Mouse (Mus musculus): ENCODE measurements at regions not wholly inside any gene's neighbourhood (a gene's known extent, or its start where the extent isn't known, plus 50 kb on each side); places are given as distances from the start of the nearest gene placed in this dataset.

DNA sequence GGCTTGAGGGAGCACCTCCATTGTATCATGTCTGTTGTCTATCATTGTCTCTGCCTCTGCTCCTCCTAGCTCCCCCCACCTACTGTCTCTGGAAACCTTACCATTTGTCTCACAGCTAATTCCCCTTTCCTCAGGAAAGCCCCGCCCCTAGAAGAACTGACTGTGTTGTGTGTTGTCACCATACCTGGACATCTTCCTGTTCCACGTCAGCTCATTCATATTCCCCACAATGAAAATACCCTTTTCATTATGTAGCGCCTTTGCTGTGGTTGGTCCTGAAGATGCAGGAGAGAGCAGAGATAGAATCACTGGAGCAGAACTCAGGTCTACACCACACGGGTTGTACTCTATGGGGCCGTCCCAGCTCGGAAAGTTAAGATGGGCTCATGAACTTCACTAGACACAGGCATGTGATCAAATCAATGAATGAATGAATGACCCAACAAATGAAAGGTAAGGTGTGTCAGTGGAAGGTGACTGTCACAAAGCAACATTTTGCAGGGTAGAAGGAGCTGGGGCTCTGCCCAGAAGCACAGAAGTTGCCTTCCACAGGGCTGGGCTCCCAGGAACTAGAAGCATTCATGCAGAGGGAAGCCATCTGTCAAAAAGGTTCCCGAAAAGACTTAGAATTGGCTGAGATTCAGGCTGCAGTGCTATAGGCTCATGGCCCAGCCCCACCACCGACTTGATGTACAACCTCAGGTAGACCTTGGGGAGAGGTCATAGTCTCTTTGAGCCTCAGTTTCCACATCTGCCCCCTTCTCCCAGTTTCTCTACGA, 384.8 kb upstream of the Zmiz1 start:
- TF ChIP-seq CTCF (IDR thresholded peaks at IDR 0.05; ENCODE audit: extremely low read depth, insufficient read length, insufficient replicate concordance, low read depth, low read length) (no peak), POLR2A (IDR thresholded peaks at IDR 0.05; ENCODE audit: low read depth, low read length) (no peak)
- no peaks in the 10 kb centered on the region for H3K27me3 ChIP-seq (ENCODE audit: control insufficient read depth, insufficient read depth, low read length)
- H3K27ac ChIP-seq (ENCODE audit: insufficient read depth, low read depth, low read length) = no peak overlapping the region
- 0 out of 2 replicates have a peak, but pooled peaks cover 2% of the 10 kb centered on the region for H3K4me1 ChIP-seq (ENCODE audit: control insufficient read depth, insufficient read depth, insufficient read length, low read length)
- 84% methylated on average over 9 of the region's 9 CpGs for WGBS
- H3K36me3 ChIP-seq (ENCODE audit: control insufficient read depth, insufficient read depth, low read length) = no peaks in the 10 kb centered on the region
- H3K4me3 ChIP-seq (ENCODE audit: low read depth, low read length) = no peak overlapping the region

DNA sequence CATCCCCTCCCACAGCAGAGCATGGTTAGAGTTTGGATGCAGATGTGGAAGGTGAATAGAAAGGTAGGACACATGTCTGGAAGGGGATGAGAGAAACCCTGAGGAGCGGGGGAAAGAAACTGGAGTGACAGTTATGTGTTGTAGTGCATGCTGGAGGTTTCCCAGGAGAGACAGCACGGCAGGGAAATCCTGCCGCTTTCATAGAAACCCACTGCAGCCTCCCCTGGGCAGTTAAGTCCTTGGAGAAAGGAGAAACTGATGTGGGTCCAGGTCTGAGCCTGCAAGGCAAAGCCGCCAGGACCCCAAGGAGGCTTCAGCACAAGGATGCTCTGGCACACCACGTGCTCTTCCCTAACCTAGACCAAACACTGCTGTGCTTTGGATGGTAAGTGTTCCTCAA, 384.1 kb upstream of the Zmiz1 start:
- Histone ChIP-seq H3K36me3 (ENCODE audit: control insufficient read depth, insufficient read depth, low read length) (no peaks in the 10 kb centered on the region), H3K4me3 (ENCODE audit: low read depth, low read length) (no peak overlapping the region), H3K27me3 (ENCODE audit: control insufficient read depth, insufficient read depth, low read length) (no peaks in the 10 kb centered on the region), H3K27ac (ENCODE audit: insufficient read depth, low read depth, low read length) (no peak overlapping the region), H3K4me1 (ENCODE audit: control insufficient read depth, insufficient read depth, insufficient read length, low read length) (no peaks in the 10 kb centered on the region)
- WGBS = 86% methylated on average over 5 of the region's 5 CpGs
- TF ChIP-seq CTCF (IDR thresholded peaks at IDR 0.05; ENCODE audit: extremely low read depth, insufficient read length, insufficient replicate concordance, low read depth, low read length) (no peak), POLR2A (IDR thresholded peaks at IDR 0.05; ENCODE audit: low read depth, low read length) (no peak)

DNA sequence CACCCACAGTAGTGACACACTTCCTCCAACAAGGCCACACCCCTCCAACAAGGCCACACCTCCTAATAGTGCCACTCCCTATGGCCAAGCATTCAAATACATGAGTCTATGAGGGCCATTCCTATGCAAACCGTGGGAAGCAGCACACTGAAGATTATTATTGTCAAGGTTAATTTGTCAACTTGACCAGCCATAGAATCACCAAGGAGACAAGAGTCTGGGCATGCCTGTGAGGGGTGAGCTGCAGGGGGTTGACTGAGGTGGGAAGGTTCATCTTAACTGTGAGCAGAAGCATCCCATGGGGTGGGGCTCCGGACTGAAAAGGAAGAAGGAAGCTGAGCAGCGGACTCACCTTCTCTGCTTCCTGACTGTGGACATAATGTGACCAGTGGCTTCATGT, 378.6 kb upstream of the Zmiz1 start:
- no peaks in the 10 kb centered on the region for H3K36me3 ChIP-seq (ENCODE audit: control insufficient read depth, insufficient read depth, low read length)
- H3K27ac ChIP-seq (ENCODE audit: insufficient read depth, low read depth, low read length) = no peak overlapping the region
- H3K27me3 ChIP-seq (ENCODE audit: control insufficient read depth, insufficient read depth, low read length) = no peaks in the 10 kb centered on the region
- TF ChIP-seq POLR2A (IDR thresholded peaks at IDR 0.05; ENCODE audit: low read depth, low read length) (no peak), CTCF (IDR thresholded peaks at IDR 0.05; ENCODE audit: extremely low read depth, insufficient read length, insufficient replicate concordance, low read depth, low read length) (no peak)
- no peaks in the 10 kb centered on the region for H3K4me1 ChIP-seq (ENCODE audit: control insufficient read depth, insufficient read depth, insufficient read length, low read length)
- 66% methylated on average over 3 of the region's 3 CpGs for WGBS
- H3K4me3 ChIP-seq (ENCODE audit: low read depth, low read length) = no peak overlapping the region

DNA sequence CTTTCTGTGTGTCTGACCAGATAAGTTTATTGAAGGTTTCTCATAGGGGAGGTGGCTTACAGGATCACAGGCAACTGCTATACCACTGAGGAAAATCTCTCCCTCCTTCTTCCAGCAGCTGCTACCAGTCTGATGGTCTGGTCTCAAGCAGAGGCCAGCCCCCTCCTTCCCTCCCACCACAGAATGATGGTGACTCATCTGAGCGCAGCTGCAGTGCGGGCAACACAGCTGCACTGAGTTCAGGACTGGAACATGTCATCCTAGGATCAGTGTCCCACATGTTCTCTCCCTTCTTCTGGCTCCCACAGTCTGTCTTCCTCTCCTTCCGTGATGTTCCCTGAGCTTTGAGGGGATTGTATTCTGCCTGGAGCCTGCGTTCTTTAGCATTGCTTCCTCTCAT, 375.1 kb upstream of the Zmiz1 start:
- no peaks in the 10 kb centered on the region for H3K36me3 ChIP-seq (ENCODE audit: control insufficient read depth, insufficient read depth, low read length)
- TF ChIP-seq CTCF (IDR thresholded peaks at IDR 0.05; ENCODE audit: extremely low read depth, insufficient read length, insufficient replicate concordance, low read depth, low read length) = no peak
- no peak overlapping the region for H3K27ac ChIP-seq (ENCODE audit: insufficient read depth, low read depth, low read length)
- H3K4me3 ChIP-seq (ENCODE audit: low read depth, low read length) = no peak overlapping the region
- WGBS = 88% methylated on average over 4 of the region's 4 CpGs
- no peaks in the 10 kb centered on the region for H3K27me3 ChIP-seq (ENCODE audit: control insufficient read depth, insufficient read depth, low read length)
- H3K4me1 ChIP-seq (ENCODE audit: control insufficient read depth, insufficient read depth, insufficient read length, low read length) = no peaks in the 10 kb centered on the region

DNA sequence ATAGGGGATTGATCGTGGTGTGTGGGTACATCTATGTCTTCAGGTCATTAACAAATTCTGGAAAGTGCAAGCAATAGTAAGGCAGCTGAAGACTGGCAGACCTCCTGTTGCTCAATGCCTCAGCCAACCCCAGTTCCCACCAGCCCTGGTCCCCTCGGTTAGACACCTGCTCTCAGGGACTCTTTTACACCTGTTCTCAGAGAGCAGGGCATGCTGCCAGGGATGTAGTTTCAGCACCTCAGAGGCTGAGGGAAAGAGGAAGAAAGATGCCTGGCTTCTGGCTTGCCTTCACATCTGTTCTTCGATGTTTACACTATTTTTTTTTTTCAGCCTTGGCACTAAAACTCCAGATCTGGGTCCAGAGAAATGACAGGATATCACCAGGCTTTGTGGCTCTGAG, 362.2 kb upstream of the Zmiz1 start:
- H3K36me3 ChIP-seq (ENCODE audit: control insufficient read depth, insufficient read depth, low read length) = no peaks in the 10 kb centered on the region
- H3K4me3 ChIP-seq (ENCODE audit: low read depth, low read length) = no peak overlapping the region
- no peaks in the 10 kb centered on the region for H3K27me3 ChIP-seq (ENCODE audit: control insufficient read depth, insufficient read depth, low read length)
- H3K27ac ChIP-seq (ENCODE audit: insufficient read depth, low read depth, low read length) = no peak overlapping the region
- no peak for TF ChIP-seq POLR2A (IDR thresholded peaks at IDR 0.05; ENCODE audit: low read depth, low read length)
- no peak for TF ChIP-seq CTCF (IDR thresholded peaks at IDR 0.05; ENCODE audit: extremely low read depth, insufficient read length, insufficient replicate concordance, low read depth, low read length)
- WGBS = 30% methylated on average over 3 of the region's 3 CpGs
- H3K4me1 ChIP-seq (ENCODE audit: control insufficient read depth, insufficient read depth, insufficient read length, low read length) = no peaks in the 10 kb centered on the region

DNA sequence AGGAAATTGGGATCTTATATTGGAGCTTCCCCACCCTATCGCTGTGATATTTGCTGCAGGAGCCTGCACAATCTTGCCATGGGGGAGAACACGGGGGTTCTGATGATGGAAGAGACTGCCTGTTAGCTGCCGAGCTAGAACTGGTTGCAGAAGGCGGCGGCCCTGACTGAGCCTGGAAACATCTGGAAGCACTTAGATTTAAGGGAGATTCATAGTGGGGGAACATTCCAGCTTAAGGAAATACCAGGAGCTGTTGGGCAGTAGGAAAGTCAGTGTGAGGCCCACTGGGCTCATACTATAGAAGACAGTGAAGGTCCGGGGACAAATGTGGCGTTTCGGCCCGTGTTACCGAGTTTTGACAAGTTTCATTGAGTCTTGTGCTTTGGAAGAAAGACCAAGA, 353.6 kb upstream of the Zmiz1 start:
- Histone ChIP-seq H3K27ac (ENCODE audit: insufficient read depth, low read depth, low read length) (no peak overlapping the region), H3K36me3 (ENCODE audit: control insufficient read depth, insufficient read depth, low read length) (no peaks in the 10 kb centered on the region), H3K27me3 (ENCODE audit: control insufficient read depth, insufficient read depth, low read length) (no peaks in the 10 kb centered on the region), H3K4me1 (ENCODE audit: control insufficient read depth, insufficient read depth, insufficient read length, low read length) (peaks cover 32% of the 10 kb centered on the region), H3K4me3 (ENCODE audit: low read depth, low read length) (no peak overlapping the region)
- WGBS = 88% methylated on average over 10 of the region's 10 CpGs
- TF ChIP-seq POLR2A (IDR thresholded peaks at IDR 0.05; ENCODE audit: low read depth, low read length) = no peak
- no peak for TF ChIP-seq CTCF (IDR thresholded peaks at IDR 0.05; ENCODE audit: extremely low read depth, insufficient read length, insufficient replicate concordance, low read depth, low read length)

DNA sequence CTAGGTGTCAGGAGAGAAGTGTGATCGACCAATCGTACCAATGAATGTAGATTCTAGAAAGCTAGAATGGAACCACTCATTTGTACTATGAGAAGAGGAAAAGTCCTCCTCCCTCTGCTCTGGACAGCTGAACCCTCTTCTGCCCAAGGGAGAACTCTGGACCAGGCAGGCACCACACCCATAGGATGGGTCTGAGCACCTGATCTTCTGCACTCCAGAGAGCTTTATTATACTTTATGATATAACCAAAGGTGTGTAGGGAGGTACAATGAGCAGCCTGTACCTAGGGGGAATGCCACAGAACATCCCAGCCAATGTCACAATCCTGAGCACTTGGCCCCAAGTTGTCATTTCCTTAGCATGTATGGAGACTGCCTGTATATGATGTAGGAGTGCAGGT, 352.5 kb upstream of the Zmiz1 start:
- H3K4me3 ChIP-seq (ENCODE audit: low read depth, low read length) = no peak overlapping the region
- TF ChIP-seq CTCF (IDR thresholded peaks at IDR 0.05; ENCODE audit: extremely low read depth, insufficient read length, insufficient replicate concordance, low read depth, low read length) (no peak), POLR2A (IDR thresholded peaks at IDR 0.05; ENCODE audit: low read depth, low read length) (no peak)
- H3K27me3 ChIP-seq (ENCODE audit: control insufficient read depth, insufficient read depth, low read length) = no peaks in the 10 kb centered on the region
- WGBS = 87% methylated on average over 2 of the region's 2 CpGs
- peak overlapping the region; percentile 41 for H3K27ac ChIP-seq (ENCODE audit: insufficient read depth, low read depth, low read length)
- no peaks in the 10 kb centered on the region for H3K36me3 ChIP-seq (ENCODE audit: control insufficient read depth, insufficient read depth, low read length)
- H3K4me1 ChIP-seq (ENCODE audit: control insufficient read depth, insufficient read depth, insufficient read length, low read length) = peaks cover 32% of the 10 kb centered on the region

Data from small intestine, adult 2 months (tissue).